Mouse (Mus musculus) CD4-positive naive resting alpha-beta T cell, adult 57 days (primary cell): Measurements from ENCODE around the gene Jun. TPM values are rescaled to one million over a fixed set of nuclear protein-coding genes. Genes with fewer than 3 reads are reported as not detected.

Experiments
- total RNA-seq: library from RNA; stranded (reverse); gene quantifications from one replicate; pipeline ENCODE4 v1.2.4, GENCODE M21; 2023

The Jun gene
- 935 TPM for total RNA-seq

GRCm38 (mm10) chr4:95052025-95052899 lies at the start of gene Jun:
Jun (minus strand) TSS chr4:95052222.

Other genes starting within 250 kb of the Jun start
- not detected for gene Eqtn, start 123.4 kb downstream of the Jun start, total RNA-seq
- 64.2 TPM for gene Mysm1, start 73.1 kb downstream of the Jun start, total RNA-seq